Mouse (Mus musculus): ENCODE results near the gene Kiss1.
"Not testable (repeated sequence)": the region's sequence is repeated elsewhere in the genome, so short reads cannot be mapped to it uniquely, and the experiment has no call there.

Gene Kiss1

DNA sequence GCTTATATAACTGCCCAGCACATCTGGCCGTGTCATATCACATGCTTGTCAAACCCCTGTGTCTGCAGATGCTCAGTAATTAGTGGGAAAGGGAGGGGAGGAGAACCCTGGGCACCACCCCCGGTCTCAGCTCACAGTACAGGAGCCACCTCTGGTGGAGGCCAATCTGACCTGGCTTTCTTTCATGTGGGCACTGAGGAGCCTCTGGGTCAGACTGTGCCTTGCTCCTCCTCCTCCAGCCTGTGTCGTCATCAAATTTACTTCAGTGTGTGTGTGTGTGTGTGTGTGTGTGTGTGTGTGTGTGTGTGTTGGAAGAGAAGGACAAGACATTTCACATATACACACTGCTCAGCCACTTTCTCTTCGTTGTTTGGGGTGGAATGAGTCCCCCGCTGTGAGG lies 1.7 kb downstream of the Kiss1 start:
- no peak for DNase-seq (ENCODE audit: low spot score)

DNA sequence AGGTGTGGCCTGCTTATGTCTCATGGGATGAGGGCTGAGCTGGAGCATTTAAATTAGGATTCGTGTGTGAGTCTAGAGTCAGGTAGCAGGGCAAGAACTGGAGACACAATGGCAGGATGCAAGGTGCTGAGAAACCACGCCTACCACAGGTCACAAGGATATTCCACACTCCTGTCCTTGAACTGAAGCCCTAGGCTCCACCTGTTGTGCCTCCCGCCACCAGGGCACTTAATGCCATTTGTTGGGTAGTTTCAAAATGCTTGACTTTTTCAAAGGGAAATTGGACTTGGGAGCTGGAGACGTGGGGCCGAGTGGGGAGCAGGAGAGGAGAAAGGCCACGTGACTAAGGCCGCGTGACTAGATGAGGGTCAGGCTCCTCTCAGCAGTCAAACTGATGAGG lies 4.3 kb downstream of the Kiss1 start:
- no peak for DNase-seq (ENCODE audit: low spot score)

DNA sequence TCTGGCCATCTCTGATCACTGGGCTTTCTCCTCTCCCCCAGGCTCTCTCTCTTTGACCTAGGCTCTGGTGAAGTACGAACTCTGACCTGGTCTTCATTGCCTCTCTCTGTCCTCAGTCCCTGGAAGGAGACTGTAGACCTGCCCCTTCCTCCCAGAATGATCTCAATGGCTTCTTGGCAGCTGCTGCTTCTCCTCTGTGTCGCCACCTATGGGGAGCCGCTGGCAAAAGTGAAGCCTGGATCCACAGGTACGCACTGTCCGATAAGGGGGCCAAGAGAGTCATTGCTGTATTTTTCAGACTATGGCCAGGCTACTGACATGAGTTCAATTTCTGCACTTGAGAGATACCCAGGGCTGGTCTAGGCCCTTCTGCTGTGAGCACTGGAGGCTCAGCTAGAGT lies 5.4 kb downstream of the Kiss1 start:
- no peak for DNase-seq (ENCODE audit: low spot score)

DNA sequence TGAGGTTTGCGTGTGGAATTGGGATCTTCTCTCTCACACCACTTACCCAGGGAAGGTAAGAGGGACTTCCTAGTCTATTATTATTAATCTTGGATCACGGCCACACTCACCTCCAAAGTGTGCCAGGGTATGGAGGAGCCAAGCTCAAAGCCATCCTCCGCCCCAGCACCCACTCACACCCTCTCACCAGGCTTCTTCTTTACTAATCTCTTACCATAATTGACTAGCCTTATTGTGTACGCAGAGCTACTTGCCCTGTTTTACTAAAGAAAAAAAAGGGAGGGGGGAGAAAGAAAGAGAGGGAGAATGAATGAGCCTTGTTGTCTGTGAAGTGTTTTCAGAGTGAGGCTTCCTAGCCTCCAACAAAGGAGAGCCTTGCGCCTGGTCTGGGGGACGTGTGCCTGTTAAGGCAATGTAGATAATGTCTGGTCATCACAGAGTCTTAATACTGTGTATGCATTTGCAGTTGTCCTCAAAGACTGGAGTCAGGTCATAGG lies 6.7 kb downstream of the Kiss1 start:
- DNase-seq (ENCODE audit: low spot score) = no peak

DNA sequence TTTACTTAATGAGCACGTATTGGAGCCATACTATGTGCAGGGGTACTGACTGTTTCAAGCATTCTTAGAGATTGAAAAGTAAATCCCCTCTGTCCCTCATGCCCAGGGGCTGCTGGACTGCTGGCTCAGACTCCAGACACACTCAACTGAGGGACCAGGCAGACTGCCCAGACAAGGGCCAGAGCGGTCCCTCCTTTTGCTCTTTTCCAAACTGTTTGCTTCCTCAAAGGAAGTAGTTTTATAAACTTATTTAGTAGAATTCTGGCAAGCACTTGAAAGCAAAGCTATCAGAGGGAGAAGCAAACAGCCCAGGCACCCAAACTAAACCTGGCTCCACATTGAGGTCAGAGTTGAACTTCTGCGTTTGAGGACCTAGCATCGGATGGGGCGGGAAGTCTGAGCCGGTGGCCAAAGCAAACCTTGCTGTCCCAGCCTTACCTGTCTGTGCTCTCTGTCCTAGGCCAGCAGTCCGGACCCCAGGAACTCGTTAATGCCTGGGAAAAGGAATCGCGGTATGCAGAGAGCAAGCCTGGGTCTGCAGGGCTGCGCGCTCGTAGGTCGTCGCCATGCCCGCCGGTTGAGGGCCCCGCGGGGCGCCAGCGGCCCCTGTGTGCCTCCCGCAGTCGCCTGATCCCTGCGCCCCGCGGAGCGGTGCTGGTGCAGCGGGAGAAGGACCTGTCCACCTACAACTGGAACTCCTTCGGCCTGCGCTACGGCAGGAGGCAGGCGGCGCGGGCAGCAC lies 7.4 kb downstream of the Kiss1 start:
- peak; percentile 26 for DNase-seq (ENCODE audit: low spot score)

DNA sequence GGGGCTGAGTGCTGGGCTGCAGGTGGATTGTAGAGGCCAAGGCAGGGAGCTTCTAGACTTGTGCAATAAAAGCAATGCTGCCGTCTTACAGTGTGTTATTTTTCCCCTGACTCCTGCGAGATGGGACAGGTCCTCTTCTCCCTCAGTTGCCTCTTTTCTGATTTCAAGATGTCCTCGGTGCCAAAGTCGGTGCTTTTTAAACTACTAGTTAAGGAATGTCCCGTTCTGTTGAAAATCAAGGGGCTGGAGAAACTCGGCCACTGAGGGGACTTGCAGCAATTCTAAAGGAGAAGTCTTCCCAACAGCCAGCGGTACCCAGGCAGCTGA lies 7.9 kb downstream of the Kiss1 start:
- DNase-seq (ENCODE audit: low spot score) = no peak

DNA sequence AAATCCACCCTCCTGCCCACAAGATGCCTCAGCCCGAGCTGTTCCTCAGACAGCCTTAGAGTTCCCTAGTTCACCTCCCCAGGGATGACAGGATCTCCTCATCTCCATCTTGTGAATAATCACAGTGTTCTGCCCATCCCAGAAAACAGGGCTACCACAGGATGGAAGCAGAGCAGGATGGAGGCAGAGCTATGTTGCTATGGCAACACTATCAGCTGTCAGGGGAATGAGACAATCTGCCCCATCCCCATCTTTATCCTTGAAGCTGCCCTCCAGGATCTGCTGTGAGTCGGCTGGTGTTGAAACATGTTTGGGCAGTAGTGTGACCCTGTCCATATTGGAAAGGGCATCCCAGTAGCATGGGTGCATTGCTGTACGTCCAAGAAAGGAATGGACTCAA lies 9.5 kb downstream of the Kiss1 start:
- no peak for DNase-seq (ENCODE audit: low spot score)

DNA sequence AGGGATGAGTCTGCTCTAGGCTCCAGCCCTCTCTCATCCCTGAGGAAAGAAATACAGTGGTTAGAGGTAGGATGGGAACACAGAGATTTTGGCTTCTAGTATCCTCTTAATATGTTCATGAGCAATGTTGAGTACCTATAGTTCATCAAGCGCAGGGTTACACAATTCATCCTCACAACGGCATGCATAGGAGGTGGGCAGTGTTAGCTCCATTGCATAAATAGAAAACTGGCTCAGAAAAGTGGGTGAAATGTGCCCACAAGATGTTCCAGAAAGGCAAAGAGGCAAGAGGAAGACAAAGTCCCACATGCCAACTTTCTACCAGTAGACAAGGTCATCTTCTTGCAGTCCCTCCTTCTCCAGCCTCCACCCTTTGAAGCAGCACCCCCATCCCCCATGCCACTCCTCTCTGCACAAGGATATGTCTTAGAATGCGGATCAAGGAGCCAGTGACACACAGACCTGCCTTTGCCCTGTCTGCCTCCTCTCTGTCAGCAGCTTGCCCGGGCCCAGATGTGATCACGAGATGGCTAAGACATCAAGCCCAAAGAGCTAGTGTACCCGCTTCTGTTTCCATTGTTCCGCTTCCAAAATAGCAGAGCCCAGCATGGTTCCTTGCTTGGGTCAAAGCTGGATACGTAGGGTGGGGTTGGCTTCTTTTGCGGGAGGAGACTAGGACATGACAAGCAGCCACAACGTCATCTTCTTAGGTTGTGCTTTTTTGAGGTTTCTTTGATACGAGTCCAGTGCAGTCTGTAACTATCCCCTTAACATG lies 11.2 kb downstream of the Kiss1 start:
- no peak for DNase-seq (ENCODE audit: low spot score)

DNA sequence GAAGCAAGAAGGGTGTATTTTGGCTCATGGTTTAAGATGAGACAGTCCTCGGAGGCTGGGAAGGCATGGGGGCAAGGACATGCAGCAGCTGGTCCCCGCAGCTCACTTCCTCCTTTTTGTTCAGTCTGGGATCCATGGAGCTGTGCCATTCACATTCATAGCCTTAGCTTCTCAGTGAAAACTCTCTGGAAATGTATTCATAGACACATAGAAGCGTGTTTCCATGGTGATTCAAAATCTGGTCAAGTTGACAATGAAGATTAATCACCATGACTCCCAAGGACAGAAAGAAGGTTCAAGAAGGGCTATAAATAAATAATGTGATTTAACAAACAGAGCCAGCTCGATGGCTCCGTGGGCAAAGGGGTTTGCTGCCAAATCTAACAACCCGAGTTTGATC lies 12.3 kb downstream of the Kiss1 start:
- DNase-seq (ENCODE audit: low spot score) = no peak

DNA sequence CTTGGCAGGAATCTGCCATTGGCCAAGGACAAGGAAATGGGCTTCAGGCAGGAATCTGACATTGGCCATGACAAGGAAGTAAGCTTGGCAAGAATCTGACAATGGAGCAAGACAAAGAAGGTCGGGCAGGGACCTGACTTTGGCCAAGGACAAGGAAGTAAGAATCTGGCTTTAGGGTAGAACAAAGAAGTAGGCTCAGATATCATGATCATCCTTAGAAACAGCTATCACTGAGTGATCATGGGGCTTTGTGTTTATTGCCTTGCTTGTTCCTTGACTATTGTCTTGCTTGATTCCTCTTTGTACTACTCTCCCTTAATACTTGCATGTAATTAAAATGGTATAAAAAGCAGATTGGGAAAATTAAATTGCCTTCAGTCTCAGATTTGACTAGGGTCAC lies 18.7 kb downstream of the Kiss1 start:
- DNase-seq (ENCODE audit: low spot score) = not testable (repeated sequence)

DNA sequence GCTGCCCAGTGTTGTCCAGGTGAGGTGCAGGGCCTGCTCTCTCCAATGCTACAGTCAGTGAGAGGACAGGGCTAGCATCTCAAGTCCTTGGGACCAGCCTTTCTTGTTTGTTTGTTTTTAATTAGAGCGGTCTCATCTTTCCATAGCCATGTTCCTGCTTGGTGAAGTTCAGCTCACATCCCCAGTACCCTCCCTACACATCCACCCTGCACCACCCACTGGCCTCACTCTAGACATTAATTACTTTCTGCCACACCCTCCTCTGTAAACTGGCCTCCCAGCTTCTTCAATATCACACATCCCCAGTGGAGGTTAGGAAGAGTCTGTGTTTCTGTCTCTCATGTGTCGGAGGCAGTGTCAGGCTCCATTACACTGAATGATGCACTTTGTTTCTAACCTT lies 22.7 kb downstream of the Kiss1 start:
- no peak for DNase-seq (ENCODE audit: low spot score)

DNA sequence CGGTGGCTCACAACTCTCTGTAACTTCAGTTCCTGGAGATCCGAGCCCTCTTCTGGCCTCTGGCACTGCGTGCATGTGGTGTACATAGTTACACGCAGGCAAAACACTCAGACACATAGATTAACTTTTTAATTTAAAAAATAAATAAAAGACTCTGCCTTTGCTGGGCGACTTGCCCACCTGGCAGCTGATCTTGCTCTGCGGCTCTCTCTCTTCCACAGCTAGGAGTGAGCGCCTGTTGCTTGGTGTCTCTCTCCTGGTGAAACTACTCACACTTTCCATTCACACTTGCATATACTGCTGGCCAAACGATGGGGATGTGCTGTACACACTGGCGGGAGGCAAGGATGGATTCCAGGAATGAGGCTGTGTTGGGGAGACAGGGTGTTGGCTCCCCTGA lies 24.9 kb downstream of the Kiss1 start:
- no peak for DNase-seq (ENCODE audit: low spot score)

DNA sequence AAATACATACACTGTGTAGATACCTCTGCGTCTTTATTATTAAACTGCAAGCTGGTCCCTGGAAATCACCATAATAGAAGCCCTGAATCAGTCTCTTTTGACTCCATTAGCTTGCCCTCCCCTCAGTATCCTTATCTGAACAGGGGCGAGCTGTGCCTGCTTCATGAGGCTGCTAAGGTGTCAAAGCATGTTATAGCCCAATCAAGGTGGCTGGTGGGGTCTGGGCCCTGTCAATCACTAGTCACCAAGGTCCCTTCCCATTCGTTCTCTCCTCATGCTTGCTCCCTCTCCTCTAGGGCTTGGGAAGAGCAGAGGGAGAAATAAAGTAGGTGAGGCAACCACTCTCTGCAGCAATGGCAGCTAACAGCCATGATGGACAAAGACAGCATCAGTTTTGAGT lies 25.6 kb downstream of the Kiss1 start:
- no peak for DNase-seq (ENCODE audit: low spot score)

DNA sequence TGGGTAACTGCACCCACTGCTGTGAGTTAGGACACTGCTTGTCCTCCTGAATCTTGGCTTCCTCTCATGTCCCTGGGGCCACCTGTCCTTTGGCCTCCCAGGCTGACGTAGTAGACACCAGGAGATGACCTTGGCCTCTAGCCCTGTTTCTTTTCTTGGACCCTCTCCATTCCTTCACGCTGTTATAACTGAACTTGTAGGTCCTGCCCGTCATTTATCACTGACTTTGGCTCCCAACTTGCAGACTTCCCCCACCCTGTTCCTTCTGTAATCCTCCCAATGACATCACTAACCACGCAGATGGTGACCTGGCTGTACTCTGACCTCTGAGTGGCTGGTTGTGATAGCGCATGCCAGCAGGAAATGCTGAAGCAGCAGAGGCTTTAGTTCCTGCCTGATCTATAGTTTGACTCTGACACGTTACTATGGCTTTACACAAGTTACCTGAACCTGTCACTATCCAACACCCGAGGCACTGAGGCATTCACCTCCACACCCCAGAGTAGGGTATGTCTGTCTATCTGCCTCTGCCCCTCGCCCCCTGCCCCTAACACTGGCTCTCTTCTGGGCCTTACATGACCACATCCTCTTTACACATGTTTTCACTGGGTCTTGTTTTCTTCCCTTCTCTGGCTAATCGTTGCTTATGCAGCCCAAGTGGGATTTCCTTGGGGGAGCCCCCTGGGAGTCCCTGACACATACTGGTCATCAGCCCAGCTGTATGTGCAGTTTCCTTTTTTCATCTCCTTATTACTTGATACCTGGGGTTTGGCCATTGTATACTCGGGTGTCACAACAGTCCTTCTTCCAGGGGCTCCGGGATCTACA lies 26.2 kb downstream of the Kiss1 start:
- DNase-seq (ENCODE audit: low spot score) = no peak

DNA sequence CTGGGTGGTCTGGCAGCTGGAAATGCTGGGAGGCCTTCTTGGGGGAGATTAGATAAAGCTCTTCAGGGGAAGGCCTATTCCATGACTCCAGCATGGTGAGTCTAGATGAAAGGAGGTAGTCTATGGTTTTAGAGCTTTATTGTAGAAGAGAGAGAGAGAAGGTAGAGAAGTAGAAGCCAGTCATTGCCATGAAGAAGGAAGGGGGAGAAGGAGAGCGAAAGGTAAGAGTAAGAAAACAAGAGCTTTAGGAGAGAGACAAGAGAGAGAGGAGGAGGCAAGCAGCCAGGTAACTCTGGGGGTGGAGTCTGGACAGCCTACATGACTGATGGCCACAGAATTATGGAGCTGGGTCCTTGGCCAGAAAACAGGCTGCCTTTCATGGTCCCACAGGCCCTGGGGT lies 28.5 kb downstream of the Kiss1 start, which contains the start of gene Ren1:
TSS of gene Ren1 (plus strand) at position 301 of the 400 bp plus-strand sequence.
- DNase-seq (ENCODE audit: low spot score) = no peak

DNA sequence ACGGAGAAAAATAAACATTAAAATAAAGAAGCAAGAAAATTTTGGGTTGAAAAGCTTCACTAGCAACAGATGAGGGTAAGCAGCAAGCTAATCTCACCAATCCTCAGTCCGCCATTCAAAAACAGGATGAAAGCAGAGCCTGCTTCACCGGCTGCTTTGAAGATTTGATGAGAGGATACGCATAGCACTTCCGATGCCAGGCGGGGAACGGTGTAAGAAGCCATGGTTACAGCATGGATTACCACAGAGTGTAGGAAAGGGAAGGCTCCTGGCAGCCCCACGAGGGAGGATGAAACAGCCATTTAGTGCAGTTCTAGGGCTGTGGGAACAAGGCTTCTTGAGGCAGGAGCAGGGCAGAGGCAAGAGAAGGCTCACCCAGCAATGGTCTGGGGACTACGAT lies 30.1 kb downstream of the Kiss1 start:
- no peak for DNase-seq (ENCODE audit: low spot score)

DNA sequence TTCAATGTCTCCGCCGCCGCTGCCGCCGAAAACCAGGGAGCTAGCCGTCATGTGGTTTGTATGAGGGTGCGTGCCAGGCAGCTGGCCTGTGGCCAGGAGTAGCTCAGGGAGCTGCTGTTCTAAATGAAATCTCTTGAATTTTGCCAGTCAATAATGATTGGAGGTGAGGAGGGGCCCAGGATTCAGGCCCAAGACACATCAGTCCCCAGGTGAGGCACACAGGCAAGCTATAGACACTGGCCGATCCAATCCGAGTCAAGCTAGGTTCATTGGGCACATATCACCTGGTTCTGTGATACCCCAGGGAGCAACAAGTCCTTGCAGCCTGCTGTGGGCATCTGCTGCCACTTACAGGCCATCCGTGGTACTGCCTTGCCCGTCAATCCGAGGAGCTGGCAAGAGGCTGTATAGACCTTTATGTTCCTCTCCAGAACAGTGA lies 31.7 kb downstream of the Kiss1 start:
- DNase-seq (ENCODE audit: low spot score) = peak; percentile 49

DNA sequence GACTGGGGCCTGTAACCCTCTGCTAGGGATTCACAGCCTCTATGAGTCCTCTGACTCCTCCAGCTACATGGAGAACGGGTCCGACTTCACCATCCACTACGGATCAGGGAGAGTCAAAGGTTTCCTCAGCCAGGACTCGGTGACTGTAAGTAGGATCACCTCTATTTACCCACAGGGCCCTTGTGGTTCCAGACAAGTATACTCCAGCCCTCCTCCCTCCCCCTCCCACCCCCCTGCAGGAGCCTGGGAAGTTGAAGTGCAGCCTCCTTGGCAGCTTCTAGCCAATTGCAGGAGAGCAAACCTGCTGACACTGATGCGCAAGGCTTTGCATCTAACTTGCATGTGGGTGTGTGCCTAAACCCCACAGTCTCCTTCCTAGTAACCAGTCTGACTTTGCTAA lies 33.8 kb downstream of the Kiss1 start:
- DNase-seq (ENCODE audit: low spot score) = no peak

DNA sequence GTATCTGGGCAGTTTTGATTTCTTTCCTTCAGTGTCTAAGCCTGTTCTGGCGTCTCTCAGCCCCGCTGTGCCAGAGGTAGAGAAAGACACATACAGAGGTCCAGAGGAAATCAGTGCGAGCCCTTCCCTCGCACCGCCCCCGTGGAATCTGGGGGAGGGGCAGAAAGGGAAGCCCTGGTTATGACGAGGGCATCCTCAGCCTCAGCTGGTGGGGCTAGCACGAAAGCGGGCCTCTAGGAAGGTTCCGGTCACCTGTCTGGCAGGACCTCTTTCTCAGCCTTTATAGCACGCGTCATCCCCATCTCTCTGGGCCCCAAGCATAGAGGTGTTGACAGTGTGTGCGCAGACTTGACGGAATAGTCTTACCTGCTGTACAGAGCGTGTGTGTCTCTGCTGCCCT lies 34.2 kb downstream of the Kiss1 start:
- DNase-seq (ENCODE audit: low spot score) = no peak

DNA sequence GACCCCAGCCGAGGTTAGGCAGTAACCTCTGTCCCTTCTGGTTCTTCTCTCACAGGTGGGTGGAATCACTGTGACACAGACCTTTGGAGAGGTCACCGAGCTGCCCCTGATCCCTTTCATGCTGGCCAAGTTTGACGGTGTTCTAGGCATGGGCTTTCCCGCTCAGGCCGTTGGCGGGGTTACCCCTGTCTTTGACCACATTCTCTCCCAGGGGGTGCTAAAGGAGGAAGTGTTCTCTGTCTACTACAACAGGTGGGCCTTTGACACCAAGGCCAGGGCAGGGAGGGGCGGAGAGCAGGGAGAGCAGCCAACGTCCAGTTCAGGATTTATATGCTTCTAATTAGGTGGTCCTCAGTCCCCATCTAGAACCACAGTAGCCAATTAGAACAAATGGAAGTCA lies 34.7 kb downstream of the Kiss1 start:
- no peak for DNase-seq (ENCODE audit: low spot score)

DNA sequence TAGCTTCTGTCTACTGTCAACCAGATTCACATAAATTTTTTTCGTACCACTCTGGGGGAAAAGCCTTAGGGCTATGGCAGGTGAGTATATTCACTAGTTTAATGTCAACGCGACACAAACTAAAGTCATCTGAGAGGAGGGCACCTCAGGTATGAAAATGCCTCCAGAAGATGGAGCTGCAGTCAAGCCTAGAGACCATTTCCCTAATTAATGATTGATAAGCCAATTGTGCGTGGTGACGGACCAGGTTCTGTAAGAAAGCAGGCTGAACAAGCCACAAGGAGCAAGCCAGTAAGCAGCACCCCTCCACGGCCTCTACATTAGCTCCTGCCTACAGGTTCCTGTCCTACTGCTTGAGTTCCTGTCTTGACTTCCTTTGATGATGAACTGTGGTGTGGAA lies 39.3 kb downstream of the Kiss1 start:
- DNase-seq (ENCODE audit: low spot score) = no peak

DNA sequence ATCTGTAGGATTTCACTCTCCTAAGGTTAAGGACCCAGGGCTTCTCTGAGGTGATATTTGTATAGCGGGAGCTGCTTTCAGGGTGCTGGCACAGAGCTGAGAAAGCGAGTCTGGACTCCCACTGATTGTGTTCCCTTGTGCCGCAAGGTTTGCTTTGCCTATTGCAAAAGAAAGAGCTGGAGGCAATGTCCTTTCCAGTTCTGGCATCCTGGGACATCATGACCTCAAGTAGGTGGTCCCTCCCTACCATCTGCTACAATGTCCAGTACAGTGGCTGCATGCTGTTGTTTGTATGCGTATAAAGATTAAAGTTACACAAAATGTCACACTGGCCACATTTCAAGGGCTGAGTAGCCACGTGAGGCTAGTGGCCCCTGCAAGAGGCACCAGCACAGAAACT lies 40.4 kb downstream of the Kiss1 start:
- DNase-seq (ENCODE audit: low spot score) = peak; percentile 65
